Mouse (Mus musculus): Measurements from ENCODE around the gene Catsperz. TPM values are rescaled to one million over a fixed set of nuclear protein-coding genes. Genes with fewer than 3 reads are reported as not detected.
A peak's percentile ranks its signal among the peaks of the same experiment; 100 is the strongest.

Gene Catsperz
- total RNA-seq, 2 experiments from 2014 or later = 1.2 TPM; not detected in 1

- peak; percentile 89 to 90 for DNase-seq (ENCODE audit: low spot score in 2 of 2)
Measured at GRCm38 (mm10) chr19:6924461-6925306, 496 bp downstream of the Catsperz start.

- DNase-seq (ENCODE audit: low spot score in 2 of 2) = no peak
Measured at GRCm38 (mm10) chr19:6922901-6923735, 2.1 kb downstream of the Catsperz start.

GRCm38 (mm10) chr19:6921647-6922567 is 3.3 kb downstream of the Catsperz start, which contains the start of gene Esrra:
Gene Esrra (minus strand): TSS chr19:6921813.
- DNase-seq (ENCODE audit: low spot score in 2 of 2) = peak; percentile 99

GRCm38 (mm10) chr19:6920741-6921636 is 4.2 kb downstream of the Catsperz start:
- peak; percentile 33 to 55 for DNase-seq (ENCODE audit: low spot score in 2 of 2)

- peak in 1 of 2 experiments; percentile 51 for DNase-seq (ENCODE audit: low spot score in 2 of 2)
Measured at GRCm38 (mm10) chr19:6919876-6920740, 5.1 kb downstream of the Catsperz start.

- no peak for DNase-seq (ENCODE audit: low spot score in 2 of 2)
Measured at GRCm38 (mm10) chr19:6919431-6919830, 5.7 kb downstream of the Catsperz start.

- no peak for DNase-seq (ENCODE audit: low spot score in 2 of 2)
Measured at GRCm38 (mm10) chr19:6918321-6918720, 6.9 kb downstream of the Catsperz start.

- no peak for DNase-seq (ENCODE audit: low spot score in 2 of 2)
Measured at GRCm38 (mm10) chr19:6916496-6916895, 8.7 kb downstream of the Catsperz start.

GRCm38 (mm10) chr19:6915276-6915675 is 9.9 kb downstream of the Catsperz start:
- no peak for DNase-seq (ENCODE audit: low spot score in 2 of 2)

- DNase-seq (ENCODE audit: low spot score in 2 of 2) = no peak
Measured at GRCm38 (mm10) chr19:6914540-6914939, 10.6 kb downstream of the Catsperz start.

GRCm38 (mm10) chr19:6913991-6914390 is 11.2 kb downstream of the Catsperz start:
- no peak for DNase-seq (ENCODE audit: low spot score in 2 of 2)

GRCm38 (mm10) chr19:6913036-6913435 is 12.1 kb downstream of the Catsperz start:
- DNase-seq (ENCODE audit: low spot score in 2 of 2) = no peak

- DNase-seq (ENCODE audit: low spot score in 2 of 2) = no peak
Measured at GRCm38 (mm10) chr19:6912205-6912970, 12.8 kb downstream of the Catsperz start.

- DNase-seq (ENCODE audit: low spot score in 2 of 2) = no peak
Measured at GRCm38 (mm10) chr19:6911101-6912074, 13.8 kb downstream of the Catsperz start.

- peak; percentile 53 to 54 for DNase-seq (ENCODE audit: low spot score in 2 of 2)
Measured at GRCm38 (mm10) chr19:6910306-6910705, 14.9 kb downstream of the Catsperz start.

GRCm38 (mm10) chr19:6909507-6910289 is 15.5 kb downstream of the Catsperz start, which contains the start of the genes Trmt112 and Prdx5:
Gene Trmt112 (plus strand): TSS chr19:6909698.
Gene Prdx5 (minus strand): TSS chr19:6910106.
- peak; percentile 80 to 82 for DNase-seq (ENCODE audit: low spot score in 2 of 2)

Data from adrenal gland, adult 18-20 months (tissue).